Mouse (Mus musculus) forebrain, embryonic 11.5 days (tissue): ENCODE data around the gene E130308A19Rik. TPM values are rescaled to one million over a fixed set of nuclear protein-coding genes. Genes with fewer than 3 reads are reported as not detected.

Experiments
- ATAC-seq: fragments of 200-750 bp; cut with Nextera tagmentation; replicated peaks from 2 replicates; pipeline ENCODE4 v1.8.0; 2017; ENCODE audit warnings: moderate TSS enrichment; ENCODE audit not compliant: low FRiP score
- DNase-seq: peaks from one replicate; pipeline ENCODE4 v3.0.0-alpha.2; 2017; ENCODE audit warnings: low spot score
- H3K27ac ChIP-seq: fragments of 300-500 bp; sonication (generic); 2 replicates; pipeline ENCODE4 v1.5.1; 2014; ENCODE audit warnings: low read depth, low read length
- H3K27me3 ChIP-seq: fragments of 300-500 bp; sonication (generic); 2 replicates; pipeline ENCODE4 v1.6.1; 2014; ENCODE audit warnings: mild to moderate bottlenecking, low read length, mixed read lengths; ENCODE audit not compliant: control insufficient read depth, insufficient read depth
- H3K36me3 ChIP-seq: fragments of 300-500 bp; sonication (generic); 2 replicates; pipeline ENCODE4 v1.6.1; 2014; ENCODE audit warnings: mild to moderate bottlenecking, low read length, moderate library complexity, mixed read lengths; ENCODE audit not compliant: control insufficient read depth, insufficient read depth
- H3K4me1 ChIP-seq: fragments of 300-500 bp; sonication (generic); replicated peaks from 2 replicates; pipeline ENCODE4 v1.6.1; 2014; ENCODE audit warnings: low read length, mixed read lengths; ENCODE audit not compliant: control insufficient read depth, insufficient read depth
- H3K4me2 ChIP-seq: fragments of 300-500 bp; sonication (generic); 2 replicates; pipeline ENCODE4 v1.6.1; 2014; ENCODE audit warnings: low read depth, mild to moderate bottlenecking, low read length, moderate library complexity, mixed read lengths; ENCODE audit not compliant: severe bottlenecking
- H3K4me3 ChIP-seq: fragments of 300-500 bp; sonication (generic); 2 replicates; pipeline ENCODE4 v1.5.1; 2014; ENCODE audit warnings: low read depth, low read length
- H3K9ac ChIP-seq: fragments of 300-500 bp; sonication (generic); 2 replicates; pipeline ENCODE4 v1.6.1; 2014; ENCODE audit warnings: low read length
- H3K9me3 ChIP-seq: fragments of 300-500 bp; sonication (generic); 2 replicates; pipeline ENCODE4 v1.6.1; 2016; ENCODE audit warnings: low read length, mixed read lengths; ENCODE audit not compliant: control insufficient read depth
- WGBS: fragments of 180-500 bp; shearing (Covaris S2); extraction: QIAGEN DNeasy Blood & Tissue Kit; methylation state at CpG from one replicate; pipeline ENCODE4 v1.1.7; 2014; 5-methylcytosine and 5-hydroxymethylcytosine counted together
- polyA plus RNA-seq: library from polyadenylated mRNA; unstranded; fragments of >200 nt; fragmentation: Nextera tagmentation; extraction: Ambion mirVana; gene quantifications from 2 replicates; pipeline ENCODE4 v1.2.1, GENCODE M21; 2014

E130308A19Rik gene
- 53.7 and 58.6 TPM in 2 replicates for polyA plus RNA-seq

DNA sequence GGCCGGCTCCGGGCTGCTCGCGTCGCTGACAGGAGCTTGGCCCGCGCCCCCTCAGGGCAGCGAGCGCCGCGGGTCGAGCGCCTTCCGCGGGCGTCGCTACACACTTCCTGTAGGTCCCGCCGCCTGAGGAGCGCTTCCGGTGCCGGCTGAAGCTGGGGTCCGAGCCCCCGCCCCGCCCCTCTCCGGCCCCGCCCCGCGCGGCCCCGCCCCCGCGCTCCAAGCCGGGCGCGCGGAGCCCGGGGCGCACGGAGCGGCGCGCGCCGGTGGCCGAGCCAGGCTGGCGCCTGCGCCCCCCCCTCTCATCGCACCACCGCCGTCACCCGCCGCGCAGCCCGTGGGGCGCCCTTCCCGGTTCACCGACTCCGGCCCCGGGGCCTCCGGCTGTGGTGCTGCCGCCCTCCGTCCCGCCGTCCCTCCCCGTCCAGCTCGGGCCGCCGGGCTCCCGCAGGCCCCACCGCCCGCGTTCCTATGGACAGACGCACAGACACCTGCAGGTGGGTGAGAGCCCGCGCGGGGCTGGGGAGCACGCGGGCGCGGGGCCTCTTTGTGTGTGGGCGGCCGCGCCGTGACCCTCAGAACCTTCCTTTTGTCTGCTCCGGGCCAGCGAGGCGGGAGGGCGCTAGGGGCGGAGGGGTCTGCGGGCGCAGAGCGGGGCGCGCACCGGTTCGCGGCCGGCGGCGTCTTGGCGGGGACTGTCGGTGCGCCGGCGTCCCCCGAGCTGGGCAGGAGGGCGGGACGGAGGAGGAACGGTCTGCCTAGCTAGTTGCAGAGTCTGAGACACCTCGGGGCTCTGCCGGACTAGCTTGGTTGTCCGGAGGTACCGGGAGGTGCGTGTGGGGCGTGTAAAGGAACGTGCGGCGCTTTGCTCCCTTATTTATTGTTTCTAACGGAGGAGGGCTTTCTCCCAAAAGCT lies at the start of gene E130308A19Rik:
Gene E130308A19Rik, plus strand, starts transcription at position 214 of the 913 bp plus-strand sequence.
- Histone ChIP-seq H3K9me3 (no peaks in the 10 kb centered on the region), H3K4me1 (peaks cover 14% of the 10 kb centered on the region), H3K4me3 (peak within 1 kb of the TSS; percentile 96), H3K4me2 (peak within 1 kb of the TSS; percentile 74), H3K36me3 (no peaks in the 10 kb centered on the region), H3K27me3 (no peaks in the 10 kb centered on the region), H3K27ac (peak within 1 kb of the TSS; percentile 79), H3K9ac (peak within 1 kb of the TSS; percentile 93)
- under 1% methylated on average over 68 of the region's 120 CpGs for WGBS
- peak; percentile 94 for DNase-seq
- ATAC-seq = peak; percentile 93

DNA sequence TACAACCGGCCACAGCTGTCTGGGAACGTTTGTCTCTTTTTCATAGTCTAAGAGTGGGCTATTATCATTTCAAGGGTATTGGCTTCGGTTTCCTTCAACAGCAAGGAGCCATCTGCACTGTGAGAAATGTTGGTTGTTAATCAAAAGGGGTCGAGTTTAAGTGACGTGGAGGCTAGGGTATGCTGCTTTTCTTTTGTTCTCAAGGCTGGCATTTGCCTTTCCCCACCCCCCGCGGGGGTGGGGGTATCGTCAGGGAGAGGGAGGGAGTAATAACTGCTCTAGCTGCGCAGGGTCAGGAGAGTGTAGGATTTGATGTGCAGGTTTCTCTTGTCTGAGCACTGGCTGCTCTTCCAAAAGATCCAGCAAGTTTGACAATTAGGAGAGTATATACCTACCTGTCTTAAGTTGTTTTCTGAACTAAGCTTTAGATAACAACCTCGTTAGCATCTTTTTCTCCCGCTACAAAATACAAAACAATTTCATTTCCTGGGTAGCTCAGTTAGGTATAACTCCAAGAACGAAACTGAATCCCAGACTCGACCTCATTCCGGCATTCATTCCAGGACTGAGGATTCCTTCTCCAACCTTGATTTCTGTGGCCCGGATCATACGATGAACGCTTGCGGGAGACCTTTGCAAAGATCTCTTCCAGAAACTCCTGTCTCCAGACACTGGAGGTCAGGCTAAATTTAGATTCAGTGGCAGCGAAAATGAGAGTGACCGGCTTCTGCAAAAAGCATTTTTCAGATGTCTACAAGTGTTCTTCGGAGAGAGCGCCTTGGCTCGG lies 45.3 kb upstream of the E130308A19Rik start:
- Histone ChIP-seq H3K27me3 (no peaks in the 10 kb centered on the region), H3K4me3 (peak overlapping the region; percentile 54), H3K9me3 (no peaks in the 10 kb centered on the region), H3K4me1 (0 out of 2 replicates have a peak, but pooled peaks cover 2% of the 10 kb centered on the region), H3K27ac (peak overlapping the region; percentile 71; the same call in 1 of the 2 replicates), H3K9ac (peak overlapping the region; percentile 61), H3K4me2 (peak overlapping the region; percentile 88), H3K36me3 (no peaks in the 10 kb centered on the region)
- ATAC-seq (peak; percentile 32), DNase-seq (peak; percentile 50)
- WGBS = under 1% methylated on average over 23 of the region's 23 CpGs

DNA sequence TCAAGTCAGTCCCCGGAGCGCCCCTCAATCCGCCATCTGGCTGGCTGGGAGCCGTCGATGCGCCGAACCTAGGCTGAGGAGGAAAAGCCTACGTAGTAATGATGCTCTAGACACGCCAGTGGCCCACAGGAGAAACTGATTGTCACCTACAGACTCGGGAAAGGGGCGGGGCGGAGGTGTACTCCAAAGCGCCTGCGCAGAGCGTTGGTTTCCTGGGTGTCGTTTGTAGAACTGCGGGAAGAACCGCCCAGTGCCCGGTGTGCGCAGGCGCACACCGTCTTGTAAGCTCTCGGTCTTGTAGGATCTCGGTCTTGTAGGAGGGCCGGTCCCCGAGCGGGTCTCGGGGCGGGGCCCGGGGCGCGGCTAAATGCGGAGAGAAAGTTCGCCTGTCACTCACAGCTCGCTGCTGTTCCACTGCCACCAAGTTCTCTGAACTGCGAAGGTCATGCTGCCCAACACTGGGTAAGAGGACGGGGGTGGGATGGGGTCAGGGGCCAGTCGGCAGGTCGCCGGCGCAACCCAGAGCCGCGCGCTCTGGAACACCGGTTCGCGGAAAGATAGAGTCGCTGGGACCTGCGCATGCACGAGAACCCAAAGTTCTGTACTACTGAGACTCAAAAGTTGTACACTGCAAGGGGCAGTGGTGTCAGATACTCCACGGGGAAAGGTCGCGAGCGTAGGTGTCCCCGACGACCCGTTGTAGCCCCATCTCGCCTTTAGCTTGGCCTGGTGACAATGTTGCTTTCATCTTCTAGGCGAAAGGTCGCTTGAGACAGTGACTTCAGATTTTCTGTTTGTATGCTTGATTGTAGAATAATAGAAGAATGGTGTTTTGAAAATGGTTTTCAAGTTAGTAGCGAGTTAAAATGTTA lies 44.5 kb upstream of the E130308A19Rik start, which contains the start of gene Hsdl2:
Gene Hsdl2, plus strand, starts transcription at position 250 of the 872 bp plus-strand sequence.
- peak; percentile 97 for ATAC-seq
- WGBS = under 1% methylated on average over 61 of the region's 61 CpGs

DNA sequence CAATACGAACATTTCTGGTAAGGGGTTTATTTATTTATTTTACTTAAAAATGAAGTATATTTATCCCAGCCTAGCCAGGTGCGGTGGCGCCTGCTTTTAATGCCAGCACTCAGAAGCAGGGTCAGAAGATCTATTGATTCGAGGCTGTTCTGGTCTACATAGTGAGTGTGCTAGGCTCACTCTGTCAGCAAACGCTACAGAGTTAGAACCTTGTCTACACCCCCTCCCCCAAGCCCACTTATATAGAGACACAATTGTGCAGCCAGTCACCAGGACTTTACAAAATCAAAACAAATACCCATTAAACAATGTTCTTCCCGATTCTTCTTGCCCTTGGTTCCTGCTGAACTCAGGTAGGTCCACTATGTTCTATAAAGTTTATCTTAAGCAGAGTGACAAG lies 43.8 kb upstream of the E130308A19Rik start:
- Histone ChIP-seq H3K4me2 (peak overlapping the region; percentile 88; the same call in 1 of the 2 replicates), H3K4me1 (0 out of 2 replicates have a peak, but pooled peaks cover 2% of the 10 kb centered on the region), H3K27ac (no peak overlapping the region), H3K9ac (no peak overlapping the region), H3K27me3 (no peaks in the 10 kb centered on the region), H3K36me3 (no peaks in the 10 kb centered on the region), H3K9me3 (no peaks in the 10 kb centered on the region), H3K4me3 (peak overlapping the region; percentile 54)
- ATAC-seq = no peak
- WGBS = 27% methylated on average over 6 of the region's 6 CpGs
- no peak for DNase-seq

More for the DNA sequence above, 44.5 kb upstream of the E130308A19Rik start, which contains the start of gene Hsdl2:
- Histone ChIP-seq H3K27ac (peak within 1 kb of the TSS; percentile 71; the same call in 1 of the 2 replicates), H3K4me2 (peak within 1 kb of the TSS; percentile 88), H3K4me1 (0 out of 2 replicates have a peak, but pooled peaks cover 2% of the 10 kb centered on the region), H3K4me3 (peak within 1 kb of the TSS; percentile 54), H3K9me3 (no peaks in the 10 kb centered on the region), H3K9ac (peak within 1 kb of the TSS; percentile 61), H3K27me3 (no peaks in the 10 kb centered on the region), H3K36me3 (no peaks in the 10 kb centered on the region)
- DNase-seq = peak; percentile 98

GRCm38 (mm10) chr4:59585097-59585496 lies 40.9 kb upstream of the E130308A19Rik start:
- Histone ChIP-seq H3K27me3 (no peaks in the 10 kb centered on the region), H3K4me1 (0 out of 2 replicates have a peak, but pooled peaks cover 2% of the 10 kb centered on the region), H3K4me2 (no peak overlapping the region), H3K9me3 (no peaks in the 10 kb centered on the region), H3K4me3 (no peak overlapping the region), H3K27ac (no peak overlapping the region), H3K36me3 (no peaks in the 10 kb centered on the region), H3K9ac (no peak overlapping the region)
- ATAC-seq (no peak), DNase-seq (no peak)
- WGBS = 83% methylated on average over 5 of the region's 5 CpGs

DNA sequence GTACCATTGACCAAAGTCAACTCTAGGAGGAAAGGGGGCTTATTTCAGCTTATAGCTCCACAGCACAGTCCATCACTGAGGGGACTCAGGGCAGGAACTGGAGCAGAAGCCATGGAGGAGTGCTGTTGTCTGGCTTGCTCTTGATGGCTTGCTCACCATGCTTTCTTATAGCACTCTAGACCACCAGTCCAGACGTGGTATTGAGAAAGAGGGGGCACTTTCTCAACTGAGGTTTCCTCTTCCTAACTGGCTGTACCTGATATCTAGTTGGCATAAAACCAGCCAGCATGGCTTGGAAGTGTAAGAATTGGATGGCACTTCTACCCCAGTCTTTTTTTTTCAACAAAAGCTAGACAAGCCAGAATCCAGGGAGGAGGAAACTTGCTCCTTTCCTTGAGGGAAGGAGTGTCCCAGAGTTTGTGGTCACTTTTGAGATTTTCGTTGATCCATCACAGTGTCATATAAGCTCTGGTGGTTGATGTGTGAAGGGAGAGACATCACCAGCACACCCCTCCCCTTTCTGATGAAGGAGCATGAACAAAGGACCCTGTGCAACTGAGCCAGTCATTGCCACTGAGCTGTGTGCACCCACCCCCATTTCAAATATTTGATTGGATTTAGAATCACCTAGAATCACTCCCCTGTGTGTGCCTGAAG lies 38.7 kb upstream of the E130308A19Rik start:
- H3K4me2 ChIP-seq = no peak overlapping the region
- no peak overlapping the region for H3K4me3 ChIP-seq
- no peaks in the 10 kb centered on the region for H3K9me3 ChIP-seq
- no peak overlapping the region for H3K27ac ChIP-seq
- H3K9ac ChIP-seq = no peak overlapping the region
- H3K36me3 ChIP-seq = no peaks in the 10 kb centered on the region
- ATAC-seq = no peak
- H3K27me3 ChIP-seq = no peaks in the 10 kb centered on the region
- no peak for DNase-seq
- WGBS = 83% methylated on average over 2 of the region's 2 CpGs
- H3K4me1 ChIP-seq = no peaks in the 10 kb centered on the region

DNA sequence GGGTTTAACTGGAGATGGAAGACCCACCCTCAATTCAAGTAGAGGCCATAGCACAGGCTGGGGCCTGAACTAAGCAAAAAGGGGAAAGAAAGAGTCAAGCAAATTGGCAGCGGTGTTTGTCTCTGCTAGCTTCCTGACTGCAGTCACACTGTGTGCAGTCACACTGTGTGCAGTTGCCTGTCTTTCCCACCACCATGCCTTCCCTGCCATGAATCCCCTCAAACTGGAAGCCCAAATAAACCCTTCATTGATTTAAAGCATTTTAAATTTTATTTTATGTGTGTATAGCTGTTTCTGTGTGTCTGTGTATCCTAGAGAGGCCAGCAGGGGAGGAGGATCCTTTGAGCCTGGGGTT lies 38.2 kb upstream of the E130308A19Rik start:
- ATAC-seq (no peak), DNase-seq (no peak)
- Histone ChIP-seq H3K36me3 (no peaks in the 10 kb centered on the region), H3K4me2 (no peak overlapping the region), H3K4me1 (no peaks in the 10 kb centered on the region), H3K9ac (no peak overlapping the region), H3K27ac (no peak overlapping the region), H3K27me3 (no peaks in the 10 kb centered on the region), H3K9me3 (no peaks in the 10 kb centered on the region), H3K4me3 (no peak overlapping the region)
- WGBS = 93% methylated on average over 1 of the region's 1 CpGs
